Mouse (Mus musculus): ENCODE measurements around the gene Cdk2ap1.
"Not testable (repeated sequence)": the region's sequence is repeated elsewhere in the genome, so short reads cannot be mapped to it uniquely, and the experiment has no call there.

Gene Cdk2ap1

GRCm38 (mm10) chr5:124351111-124351560 lies 11.7 kb downstream of the Cdk2ap1 start:
- DNase-seq (ENCODE audit: low read depth, low spot score) = no peak

- DNase-seq (ENCODE audit: low read depth, low spot score) = no peak
Measured at GRCm38 (mm10) chr5:124350350-124350749, 12.5 kb downstream of the Cdk2ap1 start.

GRCm38 (mm10) chr5:124349196-124349595 lies 13.7 kb downstream of the Cdk2ap1 start:
- DNase-seq (ENCODE audit: low read depth, low spot score) = no peak

- no peak for DNase-seq (ENCODE audit: low read depth, low spot score)
Measured at GRCm38 (mm10) chr5:124342897-124343296, 20.0 kb downstream of the Cdk2ap1 start.

- DNase-seq (ENCODE audit: low read depth, low spot score) = not testable (repeated sequence)
Measured at GRCm38 (mm10) chr5:124341753-124342339, 21.0 kb downstream of the Cdk2ap1 start.

GRCm38 (mm10) chr5:124338791-124339190 lies 24.1 kb downstream of the Cdk2ap1 start:
- no peak for DNase-seq (ENCODE audit: low read depth, low spot score)

GRCm38 (mm10) chr5:124337909-124338308 lies 25.0 kb downstream of the Cdk2ap1 start:
- no peak for DNase-seq (ENCODE audit: low read depth, low spot score)

GRCm38 (mm10) chr5:124337103-124337502 lies 25.8 kb downstream of the Cdk2ap1 start:
- DNase-seq (ENCODE audit: low read depth, low spot score) = no peak

GRCm38 (mm10) chr5:124334392-124334791 lies 28.5 kb downstream of the Cdk2ap1 start:
- no peak for DNase-seq (ENCODE audit: low read depth, low spot score)

GRCm38 (mm10) chr5:124330086-124330485 lies 32.8 kb downstream of the Cdk2ap1 start:
- DNase-seq (ENCODE audit: low read depth, low spot score) = no peak

GRCm38 (mm10) chr5:124327510-124328364 lies 35.1 kb downstream of the Cdk2ap1 start, which contains the start of the genes Mphosph9 and 2810006K23Rik:
Mphosph9 (minus strand) TSS chr5:124327972.
2810006K23Rik (plus strand) TSS chr5:124328089.
- peak; percentile 99 for DNase-seq (ENCODE audit: low read depth, low spot score)

- no peak for DNase-seq (ENCODE audit: low read depth, low spot score)
Measured at GRCm38 (mm10) chr5:124326829-124327228, 36.1 kb downstream of the Cdk2ap1 start.

GRCm38 (mm10) chr5:124317648-124318047 lies 45.2 kb downstream of the Cdk2ap1 start:
- no peak for DNase-seq (ENCODE audit: low read depth, low spot score)

- DNase-seq (ENCODE audit: low read depth, low spot score) = no peak
Measured at GRCm38 (mm10) chr5:124315941-124316340, 46.9 kb downstream of the Cdk2ap1 start.

- DNase-seq (ENCODE audit: low read depth, low spot score) = no peak
Measured at GRCm38 (mm10) chr5:124315498-124315897, 47.4 kb downstream of the Cdk2ap1 start.

- DNase-seq (ENCODE audit: low read depth, low spot score) = no peak
Measured at GRCm38 (mm10) chr5:124310091-124310490, 52.8 kb downstream of the Cdk2ap1 start.

GRCm38 (mm10) chr5:124309155-124309554 lies 53.7 kb downstream of the Cdk2ap1 start:
- no peak for DNase-seq (ENCODE audit: low read depth, low spot score)

GRCm38 (mm10) chr5:124302853-124303252 lies 60.0 kb downstream of the Cdk2ap1 start:
- DNase-seq (ENCODE audit: low read depth, low spot score) = not testable (repeated sequence)

GRCm38 (mm10) chr5:124300132-124300531 lies 62.8 kb downstream of the Cdk2ap1 start:
- DNase-seq (ENCODE audit: low read depth, low spot score) = no peak

- DNase-seq (ENCODE audit: low read depth, low spot score) = peak; percentile 8
Measured at GRCm38 (mm10) chr5:124299307-124299706, 63.6 kb downstream of the Cdk2ap1 start.

GRCm38 (mm10) chr5:124296475-124296874 lies 66.4 kb downstream of the Cdk2ap1 start:
- DNase-seq (ENCODE audit: low read depth, low spot score) = no peak
